Mouse (Mus musculus) liver, postnatal 0 days (tissue): ENCODE measurements around the gene Kat6b. TPM values are rescaled to one million over a fixed set of nuclear protein-coding genes. Genes with fewer than 3 reads are reported as not detected.

Source experiments
- ATAC-seq: fragments of 200-750 bp; cut with Nextera tagmentation; 2 replicates; pipeline ENCODE4 v1.8.0; 2017; ENCODE audit warnings: mild to moderate bottlenecking, moderate library complexity
- DNase-seq: peaks from one replicate; pipeline ENCODE4 v3.0.0-alpha.2; 2016
- H3K27ac ChIP-seq: fragments of 300-500 bp; sonication (generic); 2 replicates; pipeline ENCODE4 v1.5.1; 2014; ENCODE audit warnings: antibody characterized with exemption, moderate library complexity, mild to moderate bottlenecking, low read depth
- H3K27me3 ChIP-seq: fragments of 300-500 bp; sonication (generic); 2 replicates; pipeline ENCODE4 v1.6.1; 2014; ENCODE audit warnings: low read length, control low read depth, mixed read lengths; ENCODE audit not compliant: insufficient read depth
- H3K36me3 ChIP-seq: fragments of 300-500 bp; sonication (generic); replicated peaks from 2 replicates; pipeline ENCODE4 v1.6.1; 2014; ENCODE audit warnings: mild to moderate bottlenecking, control low read depth, low read length, moderate library complexity, mixed read lengths; ENCODE audit not compliant: insufficient read depth
- H3K4me1 ChIP-seq: fragments of 300-500 bp; sonication (generic); 2 replicates; pipeline ENCODE4 v1.6.1; 2014; ENCODE audit warnings: antibody characterized with exemption, mild to moderate bottlenecking, control low read depth; ENCODE audit not compliant: insufficient read depth
- H3K4me2 ChIP-seq: fragments of 300-500 bp; sonication (generic); 2 replicates; pipeline ENCODE4 v1.6.1; 2014; ENCODE audit warnings: low read depth, mild to moderate bottlenecking, low read length, moderate library complexity, mixed read lengths
- H3K4me3 ChIP-seq: fragments of 300-500 bp; sonication (generic); 2 replicates; pipeline ENCODE4 v1.5.1; 2014; ENCODE audit warnings: low read depth, low read length
- H3K9ac ChIP-seq: fragments of 300-500 bp; sonication (generic); replicated peaks from 2 replicates; pipeline ENCODE4 v1.6.1; 2014; ENCODE audit warnings: mild to moderate bottlenecking, moderate library complexity
- H3K9me3 ChIP-seq: fragments of 300-500 bp; sonication (generic); 2 replicates; pipeline ENCODE4 v1.6.1; 2016; ENCODE audit warnings: mild to moderate bottlenecking, control low read depth, low read length, mixed read lengths
- CTCF ChIP-seq: sonication (generic); IDR thresholded peaks from 2 replicates; pipeline ENCODE4 v1.5.1; 2016; ENCODE audit warnings: antibody characterized with exemption, low read depth
- EP300 ChIP-seq: IDR thresholded peaks from 2 replicates; pipeline ENCODE4 v1.6.1; 2016; ENCODE audit warnings: antibody characterized with exemption, low read depth, mild to moderate bottlenecking
- WGBS: fragments of 180-500 bp; shearing (Covaris S2); extraction: QIAGEN DNeasy Blood & Tissue Kit; methylation state at CpG from one replicate; pipeline ENCODE4 v1.1.7; 2014; ENCODE audit not compliant: insufficient replicate concordance; 5-methylcytosine and 5-hydroxymethylcytosine counted together
- polyA plus RNA-seq: library from polyadenylated mRNA; unstranded; fragments of >200 nt; fragmentation: Nextera tagmentation; extraction: Ambion mirVana; gene quantifications from 2 replicates; pipeline ENCODE4 v1.2.1, GENCODE M21; 2015

Gene Kat6b
- polyA plus RNA-seq, 1 experiment from 2014 or later = 1.5 TPM

DNA sequence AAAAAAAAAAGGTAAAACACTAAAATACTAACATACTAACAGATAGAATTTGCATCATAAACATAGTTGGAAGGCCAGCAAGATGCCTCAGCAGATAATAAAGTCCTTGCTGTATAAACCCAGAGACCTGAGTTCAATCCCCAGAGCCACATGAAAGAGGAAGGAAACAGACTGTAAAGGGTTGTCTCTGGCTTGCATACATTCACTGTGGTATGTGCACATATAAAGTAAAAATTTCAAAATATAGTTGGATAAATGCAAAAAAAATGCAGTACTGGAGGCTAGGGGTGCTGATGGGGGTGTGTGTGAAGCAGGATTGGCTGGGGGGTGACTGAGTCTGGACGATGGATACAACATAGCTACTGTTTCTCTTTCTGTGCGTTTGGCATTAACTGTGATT lies 224.2 kb downstream of the Kat6b start:
- no peaks in the 10 kb centered on the region for H3K36me3 ChIP-seq
- no peak for DNase-seq
- 66% methylated on average over 2 of the region's 2 CpGs for WGBS
- peaks cover 4% of the 10 kb centered on the region for H3K4me1 ChIP-seq
- no peak for ATAC-seq
- H3K9ac ChIP-seq = no peak overlapping the region
- H3K27me3 ChIP-seq = no peaks in the 10 kb centered on the region
- no peak overlapping the region for H3K27ac ChIP-seq
- no peak overlapping the region for H3K4me3 ChIP-seq
- H3K4me2 ChIP-seq = no peak overlapping the region
- no peak for TF ChIP-seq CTCF
- TF ChIP-seq EP300 = no peak
- no peaks in the 10 kb centered on the region for H3K9me3 ChIP-seq

DNA sequence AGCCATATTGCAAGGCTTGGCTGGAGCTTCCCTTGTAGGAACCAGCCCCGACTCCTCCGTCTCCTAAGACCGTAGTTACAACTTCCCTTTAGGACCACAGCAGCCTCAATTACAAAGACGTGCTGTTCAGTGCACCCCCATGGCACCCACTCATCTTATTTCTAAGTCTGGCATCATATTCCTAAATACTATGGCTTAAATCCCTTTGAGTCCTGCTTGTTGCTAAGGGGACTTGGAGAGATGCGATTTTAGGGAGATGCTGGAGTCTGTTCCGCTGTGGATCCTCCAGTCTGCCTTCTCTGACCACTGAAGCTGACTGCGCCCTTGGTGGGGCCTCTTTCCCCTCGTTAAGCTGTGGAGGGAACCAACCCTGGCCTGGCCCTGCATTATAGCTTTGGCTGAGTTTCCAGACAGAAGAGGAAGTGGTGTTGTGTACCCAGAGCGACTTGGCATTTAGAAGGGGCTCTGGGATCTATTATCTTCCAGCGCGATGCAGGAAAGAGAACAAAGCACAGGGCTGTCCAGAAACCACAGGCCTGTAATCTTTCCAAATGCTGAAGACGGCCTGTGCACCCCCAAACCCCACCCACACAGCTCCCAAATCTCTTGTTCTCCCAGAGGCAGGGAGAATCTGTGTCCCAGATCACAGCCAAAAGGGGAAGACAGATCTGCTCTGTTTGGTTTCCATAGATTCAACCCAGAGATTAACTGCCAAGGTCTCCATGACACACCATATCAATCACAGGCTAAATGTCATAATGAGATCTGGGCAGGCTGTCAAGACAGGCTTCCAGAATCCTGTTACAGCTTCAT lies 225.7 kb downstream of the Kat6b start:
- Histone ChIP-seq H3K4me1 (peaks cover 4% of the 10 kb centered on the region), H3K27me3 (no peaks in the 10 kb centered on the region), H3K27ac (peak overlapping the region; percentile 41), H3K9ac (no peak overlapping the region), H3K4me3 (no peak overlapping the region), H3K36me3 (no peaks in the 10 kb centered on the region), H3K9me3 (no peaks in the 10 kb centered on the region), H3K4me2 (no peak overlapping the region)
- WGBS = 27% methylated on average over 12 of the region's 12 CpGs
- ATAC-seq (no peak; the same call in 1 of the 2 replicates), DNase-seq (peak; percentile 49)
- TF ChIP-seq CTCF = no peak

DNA sequence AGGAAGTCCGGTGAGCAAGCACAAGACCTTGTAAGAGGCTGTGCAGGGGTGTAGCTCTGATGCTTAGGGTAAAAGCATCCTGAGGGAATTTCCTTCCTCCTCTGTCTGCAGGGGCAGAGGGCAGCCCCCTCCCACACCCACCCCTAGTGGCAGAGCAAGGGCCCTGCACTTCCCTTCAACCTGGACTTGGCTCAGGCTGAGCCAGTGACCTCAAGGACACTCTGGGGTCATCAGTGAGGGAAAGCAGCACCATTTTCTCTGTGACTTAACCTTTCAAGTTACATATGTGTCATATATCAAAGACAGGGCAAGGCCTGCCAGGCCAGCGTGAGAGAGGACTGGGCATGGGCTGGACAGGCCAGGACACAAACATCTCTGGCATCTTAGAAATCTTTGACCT lies 228.3 kb downstream of the Kat6b start:
- Histone ChIP-seq H3K4me3 (no peak overlapping the region), H3K4me2 (no peak overlapping the region), H3K9ac (no peak overlapping the region), H3K36me3 (no peaks in the 10 kb centered on the region), H3K4me1 (peaks cover 4% of the 10 kb centered on the region), H3K27ac (no peak overlapping the region), H3K9me3 (no peaks in the 10 kb centered on the region), H3K27me3 (no peaks in the 10 kb centered on the region)
- ATAC-seq (peak; percentile 36; the same call in 1 of the 2 replicates), DNase-seq (no peak)
- peak; percentile 37 for TF ChIP-seq CTCF
- TF ChIP-seq EP300 = no peak
- 75% methylated on average over 2 of the region's 2 CpGs for WGBS

DNA sequence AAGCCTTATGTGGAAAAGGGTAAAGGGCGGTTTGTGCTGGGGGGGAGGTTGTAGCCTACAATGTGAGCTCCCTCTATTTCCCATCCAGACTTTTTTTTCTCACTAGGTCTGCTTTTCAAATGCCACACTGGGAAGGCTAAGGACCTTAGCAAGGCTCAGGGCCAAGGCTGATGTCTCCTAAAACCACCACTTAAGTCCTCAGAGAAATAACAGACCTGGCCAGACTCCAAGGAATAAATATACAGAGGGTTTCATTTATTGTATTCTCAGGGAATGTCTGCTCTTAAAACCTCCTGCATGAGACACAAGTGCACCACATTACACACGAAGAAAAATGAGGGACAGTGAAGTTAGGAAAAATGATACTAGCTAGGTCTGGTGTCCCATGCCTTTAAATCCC lies 230.0 kb downstream of the Kat6b start:
- ATAC-seq = no peak
- 68% methylated on average over 2 of the region's 2 CpGs for WGBS
- no peaks in the 10 kb centered on the region for H3K9me3 ChIP-seq

DNA sequence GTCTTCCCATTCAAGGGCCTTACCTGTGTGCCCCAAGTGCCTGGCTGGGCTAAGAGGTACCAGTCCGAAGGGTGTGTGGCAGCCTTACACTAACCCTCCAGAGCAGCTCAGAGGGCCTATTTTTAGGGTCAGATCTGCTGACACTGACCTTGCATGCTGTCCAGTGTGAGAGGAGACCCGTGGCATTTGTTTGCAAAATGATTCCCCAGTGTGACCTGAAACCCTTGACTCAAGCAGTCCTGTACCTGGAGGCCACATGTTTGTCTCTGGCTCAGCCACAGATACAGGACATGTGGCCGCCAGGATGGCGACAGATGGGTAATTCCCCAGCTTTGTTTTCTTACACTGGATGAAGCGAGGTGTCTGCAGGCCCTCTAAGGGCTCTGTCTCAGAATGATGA lies 233.3 kb downstream of the Kat6b start, which contains the start of gene Dupd1:
Dupd1 (minus strand) TSS at position 91 of the 400 bp plus-strand sequence.
- H3K9ac ChIP-seq = no peak within 1 kb of the TSS
- no peaks in the 10 kb centered on the region for H3K27me3 ChIP-seq
- H3K4me1 ChIP-seq = no peaks in the 10 kb centered on the region
- H3K4me3 ChIP-seq = no peak within 1 kb of the TSS
- ATAC-seq (no peak), DNase-seq (no peak)
- no peaks in the 10 kb centered on the region for H3K9me3 ChIP-seq
- no peak within 1 kb of the TSS for H3K27ac ChIP-seq
- H3K36me3 ChIP-seq = no peaks in the 10 kb centered on the region
- no peak within 1 kb of the TSS for H3K4me2 ChIP-seq
- WGBS = 60% methylated on average over 5 of the region's 5 CpGs
- TF ChIP-seq EP300 (no peak), CTCF (no peak)

More for the DNA sequence above, 230.0 kb downstream of the Kat6b start:
- Histone ChIP-seq H3K36me3 (no peaks in the 10 kb centered on the region), H3K4me2 (no peak overlapping the region), H3K9ac (no peak overlapping the region), H3K4me1 (peaks cover 4% of the 10 kb centered on the region), H3K27ac (no peak overlapping the region), H3K4me3 (no peak overlapping the region), H3K27me3 (no peaks in the 10 kb centered on the region)
- TF ChIP-seq CTCF = no peak
- TF ChIP-seq EP300 = no peak
- no peak for DNase-seq

DNA sequence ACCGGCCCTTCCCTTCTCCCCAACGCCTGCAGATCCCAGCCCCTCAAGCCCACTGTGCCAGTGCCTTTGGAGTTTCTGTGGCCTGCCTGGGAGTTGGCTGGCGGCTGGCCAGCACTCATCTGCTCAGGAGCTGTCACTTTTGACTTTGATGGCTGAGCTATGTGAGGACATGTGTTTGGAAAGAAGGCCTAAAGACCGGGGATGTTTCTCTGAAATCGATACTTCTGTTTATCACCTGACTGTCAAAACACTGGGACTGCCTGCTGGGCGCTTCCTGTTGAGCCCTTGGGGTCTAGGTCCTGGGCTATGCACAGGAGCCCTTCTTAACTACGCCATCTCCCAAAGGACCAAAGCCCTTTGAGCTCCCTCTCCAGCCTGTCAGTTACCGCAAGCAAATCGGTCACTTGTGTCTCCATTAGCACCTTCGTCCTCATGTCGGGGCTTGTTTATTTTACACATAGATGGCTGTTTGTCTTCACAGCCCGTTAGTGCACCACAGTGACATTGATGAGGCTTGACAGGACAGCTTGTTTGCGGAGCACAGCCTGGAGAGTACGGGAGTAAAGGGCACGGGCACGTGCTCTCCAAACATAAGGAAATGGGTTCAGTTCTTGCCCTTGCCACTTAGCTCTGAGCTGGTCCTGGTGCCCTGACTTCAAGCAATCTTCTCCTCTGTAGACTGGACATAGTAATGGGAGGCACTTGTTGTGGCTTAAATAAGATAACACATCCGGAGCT lies 238.6 kb downstream of the Kat6b start:
- no peak overlapping the region for H3K9ac ChIP-seq
- no peak overlapping the region for H3K4me2 ChIP-seq
- H3K4me3 ChIP-seq = no peak overlapping the region
- H3K27me3 ChIP-seq = no peaks in the 10 kb centered on the region
- H3K36me3 ChIP-seq = no peaks in the 10 kb centered on the region
- no peaks in the 10 kb centered on the region for H3K9me3 ChIP-seq
- 42% methylated on average over 17 of the region's 17 CpGs for WGBS
- TF ChIP-seq CTCF (no peak), EP300 (no peak)
- H3K4me1 ChIP-seq = 0 out of 2 replicates have a peak, but pooled peaks cover 5% of the 10 kb centered on the region
- ATAC-seq (peak; percentile 85), DNase-seq (peak; percentile 57)
- H3K27ac ChIP-seq = no peak overlapping the region
